Mouse (Mus musculus): ENCODE measurements around the gene Wnk3.

DNA sequence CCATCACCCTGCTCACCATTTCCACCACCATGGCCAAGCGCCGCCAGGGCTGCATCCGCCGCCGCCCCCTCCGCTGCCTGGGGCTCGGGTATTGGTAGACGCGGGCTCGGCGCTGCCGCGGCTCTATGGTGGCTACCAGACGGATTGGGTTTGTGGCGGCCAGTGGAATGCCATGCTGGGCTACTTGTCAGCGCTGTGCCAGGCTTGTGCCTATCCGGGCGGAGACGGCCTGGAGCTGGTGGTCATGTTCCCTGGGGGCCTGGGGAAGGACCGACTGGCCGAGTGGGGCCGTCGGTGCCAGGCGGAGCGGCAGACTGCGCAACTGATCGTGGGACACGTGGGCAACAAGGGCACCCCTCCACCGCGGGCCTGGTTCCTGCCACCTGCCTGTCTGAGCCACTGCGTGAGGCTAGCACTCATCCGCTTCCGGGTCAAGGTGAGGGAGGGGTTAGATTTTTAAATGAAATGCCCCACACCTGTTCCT is 146.7 kb downstream of the Wnk3 start:
- TF ChIP-seq CTCF (IDR thresholded peaks at IDR 0.05; ENCODE audit: extremely low read depth, insufficient read length, insufficient replicate concordance, low read depth, low read length) = no peak
- no peak for TF ChIP-seq POLR2A (IDR thresholded peaks at IDR 0.05; ENCODE audit: low read depth, low read length)
